Mouse (Mus musculus) thymus, adult 2 months (tissue): ENCODE results near the gene Foxn1.

ENCODE experiments used
- CTCF ChIP-seq: fragments of 200-500 bp; IDR thresholded peaks from 2 replicates; pipeline ENCODE4 v1.5.1; 2012; ENCODE audit warnings: mild to moderate bottlenecking, control low read depth, low read length, moderate library complexity, borderline replicate concordance; ENCODE audit not compliant: control insufficient read depth, poor library complexity, insufficient read depth; ENCODE audit errors: extremely low read depth
- POLR2A ChIP-seq: fragments of 200-500 bp; IDR thresholded peaks from 2 replicates; pipeline ENCODE4 v1.6.1; 2012; ENCODE audit warnings: mild to moderate bottlenecking, low read length, control low read depth, moderate library complexity; ENCODE audit not compliant: control insufficient read depth, poor library complexity, insufficient read depth; ENCODE audit errors: extremely low read depth

GRCm38 (mm10) chr11:78397397-78397796 is 11.0 kb upstream of the Foxn1 start:
- TF ChIP-seq CTCF (peak; percentile 79), POLR2A (no peak)
